Comparison of ENCODE assay signal across 10 mouse cellular contexts in the genomic region with DNA sequence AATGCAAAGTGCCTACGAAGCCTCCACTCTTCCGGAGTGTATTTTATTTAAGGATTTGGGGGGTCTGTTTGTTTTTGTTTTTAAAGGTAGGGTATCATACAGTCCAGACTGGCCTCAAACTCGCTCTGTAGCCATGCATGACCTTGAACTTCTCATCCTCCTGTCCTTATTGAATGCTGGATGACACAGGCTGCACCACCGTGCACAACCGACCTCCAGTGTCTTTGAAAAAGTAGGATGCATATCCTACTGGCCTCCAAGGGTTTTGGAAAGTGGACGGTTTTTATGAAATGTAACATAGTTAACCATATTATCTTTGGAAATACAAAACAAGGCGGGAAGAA. TPM values are rescaled to one million over a fixed set of nuclear protein-coding genes. Genes with fewer than 3 reads are reported as not detected.
DNase-seq lines count a peak whose midpoint lies in the region; ATAC-seq and TF ChIP-seq lines count a peak whose summit lies in the region.
"Had no signal": no experiment of that assay in that cellular context is flagged by ENCODE, and none has a peak within 500 bp of the region (broad histone marks: within the 10 kb centered on the region; RNA-seq: fewer than 3 reads in every experiment).

No protein-coding gene starts in this region.

- no peak for TF ChIP-seq POLR2A in spleen, adult 2 months (IDR thresholded peaks at IDR 0.05; ENCODE audit: low read depth, low read length)

- H3K36me3 ChIP-seq in spleen, adult 2 months (ENCODE audit: control insufficient read depth, insufficient read depth, low read length): no peaks in the 10 kb centered on the region
- no peaks in the 10 kb centered on the region for H3K36me3 ChIP-seq in liver, embryonic 14.5 days (replicated peaks; ENCODE audit: control insufficient read depth, insufficient read depth, low read depth)

- H3K4me3 ChIP-seq in gastrocnemius, adult 2 months: peak overlapping the region; percentile 73
- H3K4me3 ChIP-seq in spleen, adult 2 months (ENCODE audit: extremely low read depth, insufficient read depth, insufficient read length): peak overlapping the region; percentile 45; the same call in 1 of the 2 replicates
- H3K4me3 ChIP-seq in liver, embryonic 14.5 days (ENCODE audit: insufficient read depth in 1 of 2, low read depth in 2 of 2, low read length in 2 of 2): peak overlapping the region in 1 of 2 experiments; percentile 19; a peak in 1 of 4 replicates
- H3K4me3 ChIP-seq: myocyte had no signal

- no peak for DNase-seq in gastrocnemius, adult 2 months
- no peak for DNase-seq in gastrocnemius, postnatal 25 days
- DNase-seq in spleen, adult 2 months (ENCODE audit: low read depth in 1 of 2, low spot score in 2 of 2): no peak
- DNase-seq in spleen, postnatal 4 days (ENCODE audit: low spot score in 2 of 2): no peak
- DNase-seq in liver, embryonic 14.5 days (ENCODE audit: low read depth in 3 of 3, low spot score in 3 of 3): no peak
- DNase-seq in right cerebral cortex, postnatal 25 days: no peak
- no peak for DNase-seq in Muller cell, postnatal 12 days (ENCODE audit: inconsistent ontology term)
- DNase-seq in layer of hippocampus, postnatal 14 days (ENCODE audit: low spot score in 2 of 2): no peak

- H3K9ac ChIP-seq in liver, embryonic 14.5 days (replicated peaks): no peak overlapping the region

- peak overlapping the region; percentile 58 for H3K4me2 ChIP-seq in liver, embryonic 14.5 days (ENCODE audit: low read depth)

- no peak for TF ChIP-seq CTCF in gastrocnemius, adult 2 months (IDR thresholded peaks at IDR 0.05)
- no peak for TF ChIP-seq CTCF in spleen, adult 2 months (IDR thresholded peaks at IDR 0.05; ENCODE audit: extremely low read depth, insufficient read depth, insufficient read length, insufficient replicate concordance)
- no peak for TF ChIP-seq CTCF in liver, embryonic 14.5 days (IDR thresholded peaks at IDR 0.05; ENCODE audit: low read depth)

- no peaks in the 10 kb centered on the region for H3K9me3 ChIP-seq in liver, embryonic 14.5 days (ENCODE audit: control insufficient read depth, low read length)

- no peaks in the 10 kb centered on the region for H3K4me1 ChIP-seq in spleen, adult 2 months (ENCODE audit: control insufficient read depth, insufficient read depth, insufficient read length)
- no peaks in the 10 kb centered on the region for H3K4me1 ChIP-seq in liver, embryonic 14.5 days (replicated peaks; ENCODE audit: control insufficient read depth in 2 of 2, insufficient read depth in 2 of 2, low read length in 1 of 2)

- TF ChIP-seq EP300 in liver, embryonic 14.5 days (IDR thresholded peaks at IDR 0.05; ENCODE audit: low read depth): no peak

- ATAC-seq in liver, embryonic 14.5 days (ENCODE audit: insufficient read depth): peak; percentile 31; the same call in 1 of the 2 replicates

- no peaks in the 10 kb centered on the region for H3K27me3 ChIP-seq in spleen, adult 2 months (ENCODE audit: control insufficient read depth, insufficient read depth, low read length)
- H3K27me3 ChIP-seq in liver, embryonic 14.5 days (ENCODE audit: control insufficient read depth, insufficient read depth, low read length): peaks cover 8% of the 10 kb centered on the region; the same call in 1 of the 2 replicates

- intact Hi-C loops in gastrocnemius, adult 2 months (cut with DNase I): no loop called here

- WGBS in spleen, adult 2 months: 45% methylated on average over 7 of the region's 7 CpGs
- 30% methylated on average over 7 of the region's 7 CpGs for WGBS in liver, embryonic 14.5 days (ENCODE audit: insufficient replicate concordance)

- no peak overlapping the region for H3K27ac ChIP-seq in gastrocnemius, adult 2 months
- no peak overlapping the region for H3K27ac ChIP-seq in spleen, adult 2 months (ENCODE audit: insufficient read depth, low read length)
- no peak overlapping the region for H3K27ac ChIP-seq in liver, embryonic 14.5 days

RNA-seq across cellular contexts. Expression of a gene that starts 0.3 kb away (rescaled TPM):
- total RNA-seq in gastrocnemius, adult 2 months (2021): under 1 TPM in 1 of 2 experiments, not detected in 1; 0.23 TPM
- total RNA-seq in gastrocnemius, postnatal 25 days (2021): under 1 TPM; 0.32 to 0.46 TPM
- polyA plus RNA-seq in spleen, adult 2 months (2012; rRNA removed): not detected in 2 replicates
- polyA plus RNA-seq in liver, embryonic 14.5 days (2012; rRNA removed): not detected in 2 replicates
- not detected in 2 replicates for polyA plus RNA-seq in liver, embryonic 14.5 days (2014; fragmentation: Nextera tagmentation; extraction: Ambion mirVana)
- 1 to 10 TPM; 8.3 to 9.4 TPM for total RNA-seq in layer of hippocampus, postnatal 14 days (2021)

RNA-seq across cellular contexts. Expression of a gene that starts 18.6 kb away (rescaled TPM):
- total RNA-seq in gastrocnemius, adult 2 months (2021): 100 to 1,000 TPM in 1 of 2 experiments, 10 to 100 TPM in 1; 89.1 to 111 TPM
- total RNA-seq in gastrocnemius, postnatal 25 days (2021): 100 to 1,000 TPM; 110 to 115 TPM
- 3.4 and 4.1 TPM in 2 replicates for polyA plus RNA-seq in spleen, adult 2 months (2012; rRNA removed)
- polyA plus RNA-seq in liver, embryonic 14.5 days (2012; rRNA removed): 12.9 and 20.8 TPM in 2 replicates
- 97.4 and 119 TPM in 2 replicates for polyA plus RNA-seq in liver, embryonic 14.5 days (2014; fragmentation: Nextera tagmentation; extraction: Ambion mirVana)
- 100 to 1,000 TPM in 1 of 2 experiments, 10 to 100 TPM in 1; 96.5 to 101 TPM for total RNA-seq in layer of hippocampus, postnatal 14 days (2021)

RNA-seq across cellular contexts. Expression of a gene that starts 47.3 kb away (rescaled TPM):
- total RNA-seq in gastrocnemius, adult 2 months (2021): 100 to 1,000 TPM; 151 to 153 TPM
- 100 to 1,000 TPM; 193 to 201 TPM for total RNA-seq in gastrocnemius, postnatal 25 days (2021)
- polyA plus RNA-seq in spleen, adult 2 months (2012; rRNA removed): 0.19 TPM in 1 of 2 replicates, not detected in the other
- 0.05 TPM in 1 of 2 replicates, not detected in the other for polyA plus RNA-seq in liver, embryonic 14.5 days (2012; rRNA removed)
- polyA plus RNA-seq in liver, embryonic 14.5 days (2014; fragmentation: Nextera tagmentation; extraction: Ambion mirVana): not detected in 2 replicates
- 1 to 10 TPM; 7.5 to 8.3 TPM for total RNA-seq in layer of hippocampus, postnatal 14 days (2021)
- total RNA-seq: hematopoietic stem cell, adult 5-6 weeks had no signal

RNA-seq across cellular contexts. Expression of a gene that starts 58.6 kb away (rescaled TPM):
- 1 to 10 TPM; 1.2 to 3.6 TPM for total RNA-seq in gastrocnemius, adult 2 months (2021)
- 1 to 10 TPM; 1.9 to 2.0 TPM for total RNA-seq in gastrocnemius, postnatal 25 days (2021)
- polyA plus RNA-seq in spleen, adult 2 months (2012; rRNA removed): 15.9 and 16.7 TPM in 2 replicates
- polyA plus RNA-seq in liver, embryonic 14.5 days (2012; rRNA removed): 0.07 and 0.08 TPM in 2 replicates
- 0.20 and 0.37 TPM in 2 replicates for polyA plus RNA-seq in liver, embryonic 14.5 days (2014; fragmentation: Nextera tagmentation; extraction: Ambion mirVana)
- 1 to 10 TPM; 2.6 to 4.2 TPM for total RNA-seq in layer of hippocampus, postnatal 14 days (2021)
- total RNA-seq: hematopoietic stem cell, adult 5-6 weeks had no signal

Comparison
In these comparisons a context has a peak if more than half of its experiments do, and no peak if none do; other contexts are left out.
1. RNA of a gene that starts 0.3 kb away (total RNA-seq): 8.3 to 9.4 TPM in layer of hippocampus, postnatal 14 days; 0.32 to 0.46 TPM in gastrocnemius, postnatal 25 days and 0.23 TPM in gastrocnemius, adult 2 months; every median in the first group is over 4 times any median in the second.
2. RNA of a gene that starts 47.3 kb away (total RNA-seq): 193 to 201 TPM in gastrocnemius, postnatal 25 days and 151 to 153 TPM in gastrocnemius, adult 2 months; 7.5 to 8.3 TPM in layer of hippocampus, postnatal 14 days; every median in the first group is over 10 times any median in the second.